Mouse (Mus musculus) ES-E14 (cell line): ENCODE measurements around the gene Bmp6.

ENCODE experiments used
- CHD2 ChIP-seq: IDR thresholded peaks from 2 replicates; pipeline ENCODE4 v1.6.1; 2014; ENCODE audit warnings: mild to moderate bottlenecking, low read depth, low read length, inconsistent platforms
- HCFC1 ChIP-seq: IDR thresholded peaks from 2 replicates; pipeline ENCODE4 v1.6.1; 2012; ENCODE audit warnings: low read length, inconsistent platforms, borderline replicate concordance; ENCODE audit not compliant: insufficient read depth
- MAFK ChIP-seq: IDR thresholded peaks from 2 replicates; pipeline ENCODE4 v1.6.1; 2014; ENCODE audit warnings: mild to moderate bottlenecking, low read depth, low read length, inconsistent platforms; ENCODE audit not compliant: insufficient read depth
- ZC3H11A ChIP-seq: IDR thresholded peaks from 2 replicates; pipeline ENCODE4 v1.6.1; 2012; ENCODE audit warnings: low read depth, mild to moderate bottlenecking, inconsistent platforms, low read length, borderline replicate concordance
- ZNF384 ChIP-seq: IDR thresholded peaks from 2 replicates; pipeline ENCODE4 v1.6.1; 2012; ENCODE audit warnings: low read depth, low read length, inconsistent platforms

DNA sequence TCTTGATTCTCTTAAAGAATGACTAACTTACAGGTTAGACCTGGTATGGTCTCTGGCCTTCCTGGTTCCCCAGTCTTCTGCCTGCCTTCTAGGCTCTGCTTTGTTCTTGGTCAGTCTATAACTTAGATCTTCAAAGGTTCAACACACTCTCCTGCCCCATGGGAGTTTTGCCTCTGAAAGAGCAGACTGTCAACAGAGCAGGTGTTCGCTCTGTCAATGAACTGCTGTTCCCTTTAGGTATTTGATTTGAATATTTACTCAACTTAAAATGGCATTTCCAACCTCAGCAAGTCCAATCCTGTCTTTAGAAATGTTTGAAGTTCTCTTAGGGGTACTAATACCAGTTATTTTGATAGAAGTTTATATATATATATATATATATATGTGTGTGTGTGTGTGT, 26.5 kb upstream of the Bmp6 start:
- TF ChIP-seq ZNF384: no peak
- no peak for TF ChIP-seq ZC3H11A
- TF ChIP-seq MAFK: no peak
- TF ChIP-seq CHD2: no peak
- no peak for TF ChIP-seq HCFC1
